Mouse (Mus musculus) cerebellum, adult 2 months (tissue): ENCODE data around the gene Efcab6. TPM values are rescaled to one million over a fixed set of nuclear protein-coding genes. Genes with fewer than 3 reads are reported as not detected.

ENCODE experiments used
- DNase-seq, 2 experiments: peaks; one replicate each; pipeline ENCODE4 v3.0.0; 2021
- H3K27ac ChIP-seq: fragments of 200-500 bp; 2 replicates; pipeline ENCODE4 v1.5.1; 2012; ENCODE audit warnings: low read length, control low read depth, inconsistent platforms; ENCODE audit not compliant: insufficient read depth
- H3K27me3 ChIP-seq: fragments of 200-500 bp; 2 replicates; pipeline ENCODE4 v1.6.1; 2012; ENCODE audit warnings: inconsistent platforms, mild to moderate bottlenecking, low read length, moderate library complexity; ENCODE audit not compliant: control insufficient read depth, insufficient read depth
- H3K4me1 ChIP-seq: fragments of 200-500 bp; 2 replicates; pipeline ENCODE4 v1.6.1; 2011; ENCODE audit warnings: low read length; ENCODE audit not compliant: control insufficient read depth, insufficient read depth
- H3K4me3 ChIP-seq: fragments of 200-500 bp; replicated peaks from 2 replicates; pipeline ENCODE3; 2011; ENCODE audit warnings: mild to moderate bottlenecking, low read depth, low read length, control low read depth; ENCODE audit not compliant: insufficient read depth
- CTCF ChIP-seq: fragments of 200-500 bp; IDR thresholded peaks from 2 replicates; pipeline ENCODE4 v1.5.1; 2011; ENCODE audit warnings: low read depth, mild to moderate bottlenecking, control low read depth, low read length, moderate library complexity, borderline replicate concordance; ENCODE audit not compliant: insufficient read depth
- POLR2A ChIP-seq: fragments of 200-500 bp; IDR thresholded peaks from 2 replicates; pipeline ENCODE4 v1.6.1; 2011; ENCODE audit warnings: low read length, control low read depth, borderline replicate concordance; ENCODE audit not compliant: insufficient read depth
- WGBS: fragments of 180-500 bp; shearing (Covaris S2); methylation state at CpG from one replicate; pipeline ENCODE4 v1.1.7; 2018; 5-methylcytosine and 5-hydroxymethylcytosine counted together
- polyA plus RNA-seq: library from polyadenylated mRNA; depleted of rRNA; stranded (reverse); fragments of >200 nt; gene quantifications from 2 replicates; pipeline ENCODE4 v1.2.3, GENCODE M21; 2012

Gene Efcab6
- polyA plus RNA-seq, 1 experiment, result 0.70 TPM

DNA sequence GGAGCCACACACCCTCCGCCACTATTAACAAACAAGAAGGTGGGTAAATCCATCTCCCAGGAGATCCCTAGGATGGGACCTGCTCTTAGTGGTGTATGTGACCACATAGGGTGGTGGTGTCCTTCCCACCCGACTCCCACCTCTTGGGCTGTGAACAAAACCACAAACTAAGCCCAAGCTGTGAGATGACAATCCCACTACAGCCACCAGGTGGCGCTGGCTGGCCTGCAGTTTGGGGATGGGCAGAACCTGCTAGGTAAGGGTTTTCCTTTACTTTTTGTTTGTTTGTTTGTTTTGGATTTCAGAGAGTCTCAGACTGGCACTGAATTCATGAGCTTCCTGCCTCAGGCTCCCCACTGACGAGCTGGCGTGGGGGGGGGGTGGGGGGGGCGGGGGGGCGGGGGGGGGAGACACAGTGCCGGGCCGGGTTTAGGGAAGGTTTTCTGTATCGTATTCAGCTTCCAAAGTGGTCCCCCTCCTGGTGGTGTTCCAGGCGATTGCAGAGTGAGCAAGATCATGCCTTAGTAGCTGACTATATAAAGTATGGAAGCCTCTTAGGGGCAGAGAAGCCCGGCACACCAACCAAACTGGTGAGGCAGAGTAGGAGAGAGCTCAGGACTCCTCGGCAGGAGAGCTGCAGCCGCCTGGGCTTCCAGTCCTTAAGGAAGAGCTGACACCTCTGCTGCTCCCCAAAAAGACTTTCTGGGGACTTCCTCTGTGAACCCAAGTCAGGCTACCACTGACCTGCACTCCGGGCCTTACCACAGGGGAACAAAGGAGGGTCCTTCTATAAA is 8.9 kb upstream of the Efcab6 start:
- peak; percentile 66 to 80 for DNase-seq
- no peak for TF ChIP-seq POLR2A
- TF ChIP-seq CTCF, result peak; percentile 92
- no peak overlapping the region for H3K4me3 ChIP-seq
- no peaks in the 10 kb centered on the region for H3K27me3 ChIP-seq
- no peak overlapping the region for H3K27ac ChIP-seq
- WGBS, result 9% methylated on average over 13 of the region's 15 CpGs
- H3K4me1 ChIP-seq, result no peaks in the 10 kb centered on the region; the same call in 1 of the 2 replicates

GRCm38 (mm10) chr15:84073058-84073457 is 7.9 kb upstream of the Efcab6 start:
- DNase-seq, result no peak
- TF ChIP-seq POLR2A, result no peak
- no peak for TF ChIP-seq CTCF
- H3K27ac ChIP-seq, result no peak overlapping the region
- H3K27me3 ChIP-seq, result no peaks in the 10 kb centered on the region
- H3K4me1 ChIP-seq, result no peaks in the 10 kb centered on the region; the same call in 1 of the 2 replicates
- no peak overlapping the region for H3K4me3 ChIP-seq
- WGBS, result 45% methylated on average over 8 of the region's 8 CpGs

- no peaks in the 10 kb centered on the region for H3K27me3 ChIP-seq
Measured at GRCm38 (mm10) chr15:84072226-84072625, 7.0 kb upstream of the Efcab6 start.

DNA sequence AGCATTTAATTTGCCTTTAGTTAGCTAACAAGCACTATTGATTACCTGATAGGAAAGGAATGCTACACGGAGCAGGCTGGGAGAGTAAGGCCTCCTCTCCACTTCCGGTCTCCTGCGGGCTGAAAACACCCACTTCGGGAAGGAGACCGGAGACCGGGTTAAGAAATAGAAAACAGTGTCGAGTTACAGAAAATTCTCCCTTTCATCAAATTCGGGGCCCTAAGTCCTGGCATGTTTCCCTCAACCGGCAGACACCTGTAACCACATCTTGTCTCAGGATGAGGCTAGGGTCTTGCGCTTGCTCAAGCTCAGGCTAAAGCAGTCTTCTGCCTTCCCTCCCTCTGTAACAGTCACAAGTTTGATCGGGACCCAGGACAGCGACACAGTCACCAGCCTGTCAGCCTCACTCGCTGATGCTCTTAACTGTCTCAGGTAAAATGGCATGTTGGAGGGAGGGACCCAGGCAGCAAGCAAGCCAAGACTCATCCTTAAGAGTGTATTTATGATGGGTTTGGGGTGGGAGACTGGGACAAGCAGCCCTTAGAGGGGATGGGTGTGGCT is 5.0 kb upstream of the Efcab6 start:
- H3K4me1 ChIP-seq, result no peaks in the 10 kb centered on the region; the same call in 1 of the 2 replicates
- H3K27me3 ChIP-seq, result no peaks in the 10 kb centered on the region
- H3K27ac ChIP-seq, result no peak overlapping the region
- 65% methylated on average over 13 of the region's 13 CpGs for WGBS
- no peak for DNase-seq
- no peak overlapping the region for H3K4me3 ChIP-seq
- TF ChIP-seq CTCF, result no peak
- no peak for TF ChIP-seq POLR2A

More at GRCm38 (mm10) chr15:84072226-84072625, 7.0 kb upstream of the Efcab6 start:
- TF ChIP-seq POLR2A, result no peak
- TF ChIP-seq CTCF, result peak; percentile 72; the same call in 1 of the 2 replicates
- H3K4me3 ChIP-seq, result no peak overlapping the region
- no peak overlapping the region for H3K27ac ChIP-seq
- peak; percentile 59 to 73 for DNase-seq
- 12% methylated on average over 7 of the region's 7 CpGs for WGBS
- H3K4me1 ChIP-seq, result no peaks in the 10 kb centered on the region; the same call in 1 of the 2 replicates

- TF ChIP-seq POLR2A (no peak), CTCF (no peak)
- Histone ChIP-seq H3K27me3 (no peaks in the 10 kb centered on the region), H3K4me3 (no peak overlapping the region), H3K4me1 (no peaks in the 10 kb centered on the region), H3K27ac (no peak overlapping the region)
- no peak for DNase-seq
- WGBS, result 61% methylated on average over 16 of the region's 16 CpGs
Measured at GRCm38 (mm10) chr15:84069455-84070050, 4.4 kb upstream of the Efcab6 start.

- no peak for DNase-seq
- no peaks in the 10 kb centered on the region for H3K4me1 ChIP-seq
- TF ChIP-seq POLR2A, result no peak
- no peak for TF ChIP-seq CTCF
- no peak overlapping the region for H3K27ac ChIP-seq
- 77% methylated on average over 4 of the region's 4 CpGs for WGBS
- H3K27me3 ChIP-seq, result no peaks in the 10 kb centered on the region; the same call in 1 of the 2 replicates
- no peak overlapping the region for H3K4me3 ChIP-seq
Measured at GRCm38 (mm10) chr15:84065701-84066100, 522 bp upstream of the Efcab6 start.

GRCm38 (mm10) chr15:84058841-84059240 is 6.3 kb downstream of the Efcab6 start:
- TF ChIP-seq POLR2A (no peak), CTCF (no peak)
- no peaks in the 10 kb centered on the region for H3K27me3 ChIP-seq
- DNase-seq, result no peak

DNA sequence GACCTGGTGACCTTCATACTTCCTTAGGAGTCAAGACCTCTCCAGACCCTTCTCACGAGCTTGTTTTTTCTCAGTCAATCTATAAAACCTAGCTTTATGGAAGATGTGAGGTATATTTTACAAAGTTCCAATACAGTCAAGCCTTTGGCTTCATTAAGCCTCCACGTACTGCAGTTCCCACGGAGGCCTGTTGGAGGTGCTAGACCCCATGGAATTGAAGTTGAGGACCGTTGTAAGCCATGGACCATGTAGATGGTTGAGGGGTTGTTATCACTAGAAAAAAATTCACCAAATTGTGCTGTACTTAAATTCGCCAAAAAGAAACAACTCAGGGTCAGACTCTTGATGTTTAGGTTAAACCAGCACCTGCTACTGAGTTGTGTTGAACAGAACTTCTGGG is 9.1 kb downstream of the Efcab6 start:
- 75% methylated on average over 5 of the region's 5 CpGs for WGBS
- no peak overlapping the region for H3K4me3 ChIP-seq
- no peak for DNase-seq
- H3K27ac ChIP-seq, result no peak overlapping the region
- H3K27me3 ChIP-seq, result no peaks in the 10 kb centered on the region
- H3K4me1 ChIP-seq, result 0 out of 2 replicates have a peak, but pooled peaks cover 3% of the 10 kb centered on the region
- no peak for TF ChIP-seq POLR2A
- TF ChIP-seq CTCF, result no peak; the same call in 1 of the 2 replicates

More at GRCm38 (mm10) chr15:84058841-84059240, 6.3 kb downstream of the Efcab6 start:
- Histone ChIP-seq H3K4me1 (0 out of 2 replicates have a peak, but pooled peaks cover under 1% of the 10 kb centered on the region), H3K4me3 (no peak overlapping the region), H3K27ac (no peak overlapping the region)
- WGBS, result 43% methylated on average over 6 of the region's 6 CpGs
